Mouse (Mus musculus) spleen, adult 2 months (tissue): Measurements from ENCODE around the gene Gm3012. TPM values are rescaled to one million over a fixed set of nuclear protein-coding genes. Genes with fewer than 3 reads are reported as not detected.
"Not testable (repeated sequence)": the region's sequence is repeated elsewhere in the genome, so short reads cannot be mapped to it uniquely, and the experiment has no call there.

ENCODE experiments used
- DNase-seq, 2 experiments: peaks; one replicate each; pipeline versions ENCODE4 v3.0.0 to v3.0.0-alpha.2; 2012 to 2021; ENCODE audit warnings: low spot score in 2 of 2, low read depth in 1 of 2
- H3K27ac ChIP-seq: fragments of 200-500 bp; 2 replicates; pipeline ENCODE4 v1.5.1; 2012; ENCODE audit warnings: low read length, inconsistent platforms; ENCODE audit not compliant: insufficient read depth
- H3K27me3 ChIP-seq: fragments of 200-500 bp; 2 replicates; pipeline ENCODE4 v1.6.1; 2012; ENCODE audit warnings: mild to moderate bottlenecking, moderate library complexity, low read length, inconsistent platforms; ENCODE audit not compliant: control insufficient read depth, insufficient read depth
- H3K36me3 ChIP-seq: fragments of 200-500 bp; 2 replicates; pipeline ENCODE4 v1.6.1; 2012; ENCODE audit warnings: mild to moderate bottlenecking, low read length, inconsistent platforms; ENCODE audit not compliant: control insufficient read depth, insufficient read depth
- H3K4me1 ChIP-seq: fragments of 200-500 bp; 2 replicates; pipeline ENCODE4 v1.6.1; 2011; ENCODE audit warnings: inconsistent platforms; ENCODE audit not compliant: control insufficient read depth, insufficient read depth, insufficient read length
- H3K4me3 ChIP-seq: fragments of 200-500 bp; 2 replicates; pipeline ENCODE4 v1.5.1; 2011; ENCODE audit warnings: mild to moderate bottlenecking, inconsistent platforms; ENCODE audit not compliant: insufficient read depth, insufficient read length; ENCODE audit errors: extremely low read depth
- WGBS: fragments of 180-500 bp; shearing (Covaris S2); methylation state at CpG from one replicate; pipeline ENCODE4 v1.1.7; 2018; 5-methylcytosine and 5-hydroxymethylcytosine counted together
- polyA plus RNA-seq: library from polyadenylated mRNA; depleted of rRNA; stranded (reverse); fragments of >200 nt; gene quantifications from 2 replicates; pipeline ENCODE4 v1.2.3, GENCODE M21; 2012; rRNA removed

The Gm3012 gene
- polyA plus RNA-seq = not detected in 2 replicates

- not testable (repeated sequence) for H3K4me3 ChIP-seq, DNase-seq, H3K27ac ChIP-seq, H3K36me3 ChIP-seq, H3K27me3 ChIP-seq, H3K4me1 ChIP-seq
- WGBS = no CpG with 5 or more reads among the region's 2 CpGs
Observed at GRCm38 (mm10) chr14:3634212-3634611, at the start of gene Gm3012. Gene Gm3012, plus strand, starts transcription at chr14:3634512.

GRCm38 (mm10) chr14:3651730-3652129 lies 17.4 kb downstream of the Gm3012 start, which contains the start of gene Gm3020:
Gene Gm3020, plus strand, starts transcription at chr14:3652030.
- H3K27me3 ChIP-seq, H3K36me3 ChIP-seq, H3K27ac ChIP-seq, DNase-seq, H3K4me3 ChIP-seq, H3K4me1 ChIP-seq: not testable (repeated sequence)
- no CpG with 5 or more reads among the region's 32 CpGs for WGBS

- H3K36me3 ChIP-seq, H3K4me3 ChIP-seq, H3K4me1 ChIP-seq, DNase-seq, H3K27ac ChIP-seq, H3K27me3 ChIP-seq: not testable (repeated sequence)
- no CpG with 5 or more reads among the region's 3 CpGs for WGBS
Observed at GRCm38 (mm10) chr14:3688483-3688882, 54.2 kb downstream of the Gm3012 start, which contains the start of gene Gm3043. Gene Gm3043, plus strand, starts transcription at chr14:3688783.

Other genes with a start within 250 kb of the Gm3012 start
- not detected in 2 replicates for gene Gm10413, start 239.4 kb upstream of the Gm3012 start, polyA plus RNA-seq
- gene Gm10409, start 221.9 kb upstream of the Gm3012 start, polyA plus RNA-seq = not detected in 2 replicates
- gene Gm3005, start 206.4 kb upstream of the Gm3012 start, polyA plus RNA-seq = not detected in 2 replicates
- not detected in 2 replicates for gene Gm10408, start 185.1 kb upstream of the Gm3012 start, polyA plus RNA-seq
- gene Gm3020, start 17.5 kb downstream of the Gm3012 start, polyA plus RNA-seq = not detected in 2 replicates
- not detected in 2 replicates for gene Gm3043, start 54.3 kb downstream of the Gm3012 start, polyA plus RNA-seq
- 0.04 and 0.11 TPM in 2 replicates for gene Gm3002, start 175.6 kb downstream of the Gm3012 start, polyA plus RNA-seq
- gene Gm3033, start 211.7 kb downstream of the Gm3012 start, polyA plus RNA-seq = not detected in 2 replicates
- not detected in 2 replicates for gene Gm2916, start 249.7 kb downstream of the Gm3012 start, polyA plus RNA-seq